Mouse (Mus musculus) gastrocnemius, postnatal 25 days (tissue): ENCODE data around the gene Epb41l1. TPM values are rescaled to one million over a fixed set of nuclear protein-coding genes. Genes with fewer than 3 reads are reported as not detected.

Experiments used
- DNase-seq: peaks from one replicate; pipeline ENCODE4 v3.0.0; 2022
- total RNA-seq, 2 experiments: library from RNA; stranded (reverse); gene quantifications; 1 replicate in 1 of 2; 2 replicates in 1 of 2; pipeline ENCODE4 v1.2.3; 2021

The Epb41l1 gene
- total RNA-seq, 2 experiments from 2014 or later: 3.0 to 7.9 TPM

GRCm38 (mm10) chr2:156457343-156457717 is 36.6 kb downstream of the Epb41l1 start:
- no peak for DNase-seq

GRCm38 (mm10) chr2:156460470-156460869 is 39.8 kb downstream of the Epb41l1 start:
- DNase-seq: peak; percentile 26

GRCm38 (mm10) chr2:156462154-156463029 is 41.7 kb downstream of the Epb41l1 start:
- no peak for DNase-seq

GRCm38 (mm10) chr2:156464416-156464815 is 43.7 kb downstream of the Epb41l1 start:
- no peak for DNase-seq

GRCm38 (mm10) chr2:156467538-156467937 is 46.8 kb downstream of the Epb41l1 start:
- no peak for DNase-seq

GRCm38 (mm10) chr2:156468890-156469289 is 48.2 kb downstream of the Epb41l1 start:
- no peak for DNase-seq

- no peak for DNase-seq
Measured at GRCm38 (mm10) chr2:156469508-156469907, 48.8 kb downstream of the Epb41l1 start.

GRCm38 (mm10) chr2:156470938-156471337 is 50.2 kb downstream of the Epb41l1 start:
- DNase-seq: no peak

- DNase-seq: no peak
Measured at GRCm38 (mm10) chr2:156472336-156472735, 51.6 kb downstream of the Epb41l1 start.

- peak; percentile 60 for DNase-seq
Measured at GRCm38 (mm10) chr2:156473696-156474095, 53.0 kb downstream of the Epb41l1 start.

- DNase-seq: no peak
Measured at GRCm38 (mm10) chr2:156474111-156474510, 53.4 kb downstream of the Epb41l1 start.

GRCm38 (mm10) chr2:156474891-156475284 is 54.2 kb downstream of the Epb41l1 start:
- no peak for DNase-seq

- DNase-seq: peak; percentile 69
Measured at GRCm38 (mm10) chr2:156475285-156476110, 54.8 kb downstream of the Epb41l1 start.

- DNase-seq: no peak
Measured at GRCm38 (mm10) chr2:156476111-156476747, 55.5 kb downstream of the Epb41l1 start.

GRCm38 (mm10) chr2:156476748-156477151 is 56.0 kb downstream of the Epb41l1 start:
- DNase-seq: no peak

GRCm38 (mm10) chr2:156478046-156478690 is 57.5 kb downstream of the Epb41l1 start:
- DNase-seq: no peak

- DNase-seq: no peak
Measured at GRCm38 (mm10) chr2:156479833-156480232, 59.1 kb downstream of the Epb41l1 start.

GRCm38 (mm10) chr2:156480267-156480666 is 59.6 kb downstream of the Epb41l1 start:
- DNase-seq: no peak

- no peak for DNase-seq
Measured at GRCm38 (mm10) chr2:156482299-156482698, 61.6 kb downstream of the Epb41l1 start.

GRCm38 (mm10) chr2:156482764-156483163 is 62.1 kb downstream of the Epb41l1 start:
- DNase-seq: no peak

GRCm38 (mm10) chr2:156483204-156483603 is 62.5 kb downstream of the Epb41l1 start:
- no peak for DNase-seq
